Mouse (Mus musculus) heart, postnatal 4 days (tissue): Measurements from ENCODE around the gene Fubp3. TPM values are rescaled to one million over a fixed set of nuclear protein-coding genes. Genes with fewer than 3 reads are reported as not detected.
"Not testable (repeated sequence)": the region's sequence is repeated elsewhere in the genome, so short reads cannot be mapped to it uniquely, and the experiment has no call there.

Source experiments
- DNase-seq: peaks from one replicate; pipeline ENCODE4 v3.0.0; 2021
- total RNA-seq, 2 experiments: library from RNA; stranded (reverse); gene quantifications; 2 replicates each; pipeline ENCODE4 v1.2.3; 2021

Gene Fubp3
- 10 to 100 TPM; 38.0 to 41.5 TPM for total RNA-seq

DNA sequence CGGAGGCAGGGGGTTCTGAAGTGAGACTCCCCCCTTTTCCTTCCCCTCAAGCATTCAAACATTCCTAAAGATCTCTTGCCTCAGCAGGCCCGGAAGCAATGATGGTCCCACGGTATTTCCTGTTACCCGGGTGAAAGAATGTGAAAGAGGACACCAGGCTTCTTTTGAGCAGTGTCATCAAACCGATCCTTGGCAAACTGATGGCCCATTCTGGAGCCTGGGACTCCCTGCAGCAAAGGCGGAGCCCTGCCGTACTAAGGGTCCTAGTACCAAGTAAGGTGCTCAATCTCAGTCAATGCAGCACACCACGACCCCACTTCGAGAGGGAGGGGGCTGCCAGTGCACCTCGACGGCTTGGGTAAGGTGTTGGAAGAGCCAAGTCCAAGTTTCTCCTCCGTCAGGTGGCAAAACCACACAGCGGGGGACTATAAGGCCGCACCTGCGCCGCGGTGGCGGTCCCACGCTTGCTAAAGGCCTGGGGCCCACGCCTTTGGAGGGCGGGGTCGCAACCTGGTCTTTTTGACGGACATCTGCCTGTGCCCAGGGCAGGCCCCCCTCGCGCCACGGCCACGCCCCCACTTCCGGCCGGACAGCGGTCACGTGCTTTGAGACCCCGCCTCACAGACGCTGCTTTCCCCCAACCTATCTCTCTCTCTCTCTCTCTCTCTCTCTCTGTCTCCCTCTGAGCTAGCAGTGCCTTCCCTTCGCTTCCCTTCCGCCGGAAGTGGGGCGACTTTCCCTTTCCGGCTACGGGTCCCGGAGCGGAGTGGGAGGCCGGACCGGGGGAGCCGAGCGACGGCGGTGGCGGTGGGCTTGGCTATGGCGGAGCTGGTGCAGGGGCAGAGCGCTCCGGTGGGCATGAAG, at the start of gene Fubp3:
Fubp3 (plus strand) TSS at position 601 of the 864 bp plus-strand sequence.
- peak; percentile 95 for DNase-seq

DNA sequence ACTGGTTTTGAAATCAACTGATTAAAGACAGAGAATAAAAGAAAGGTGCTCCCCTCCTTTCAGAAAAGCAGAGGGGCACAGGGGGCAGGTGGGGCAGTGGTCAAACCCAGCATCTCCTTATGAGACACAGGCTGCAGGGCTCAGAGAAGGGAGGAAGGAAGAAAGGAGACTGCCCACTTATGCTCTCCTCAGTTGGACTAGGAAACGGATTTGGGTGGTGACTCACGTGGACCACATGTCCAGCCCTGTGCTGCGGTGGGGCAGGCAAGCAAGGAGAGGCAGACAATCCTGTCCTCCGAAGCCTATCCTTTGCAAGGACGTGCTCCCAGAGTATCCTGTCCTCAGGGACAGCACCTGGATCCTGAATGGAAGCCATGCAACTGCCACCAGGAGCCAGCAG, 47.8 kb upstream of the Fubp3 start:
- no peak for DNase-seq

DNA sequence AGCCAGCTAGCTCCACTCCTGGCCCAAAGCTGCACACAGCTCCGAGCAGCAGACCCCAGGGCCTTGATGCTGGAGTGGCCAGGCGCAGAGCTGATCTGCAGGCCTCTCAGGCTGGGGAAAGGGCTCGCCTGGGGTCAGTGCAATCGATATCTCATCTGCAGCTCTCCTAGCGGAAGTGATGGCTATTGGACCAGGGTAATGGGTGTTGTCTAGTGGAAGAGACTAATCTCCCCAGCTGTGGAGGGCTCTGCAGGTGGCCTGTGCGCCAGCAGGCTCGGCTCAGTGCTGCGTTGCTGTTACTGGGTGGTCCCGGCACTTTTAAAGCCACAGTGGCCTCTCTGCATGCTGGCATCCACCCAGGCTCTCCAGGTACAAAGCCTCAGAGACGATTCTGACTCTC, 46.7 kb upstream of the Fubp3 start:
- DNase-seq = no peak

DNA sequence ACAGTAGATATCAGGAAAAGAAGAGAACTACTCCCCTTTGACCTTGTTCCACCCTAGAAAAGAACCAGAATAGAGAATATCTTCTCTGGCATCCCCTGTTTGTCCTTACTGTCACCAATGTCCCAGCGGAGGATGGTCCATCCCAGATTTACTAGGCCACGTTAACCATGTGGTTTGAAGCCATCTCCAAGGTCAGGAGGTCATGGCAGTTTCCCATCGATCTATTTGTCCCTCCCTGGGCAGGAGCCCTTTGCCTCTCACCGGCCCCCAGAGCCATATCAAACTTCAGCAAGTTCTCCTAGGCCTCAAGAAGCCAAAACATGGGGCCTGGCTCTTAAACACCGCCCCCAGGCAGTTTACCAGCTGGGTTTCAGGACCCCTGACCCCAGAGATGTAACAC, 42.2 kb upstream of the Fubp3 start:
- no peak for DNase-seq

DNA sequence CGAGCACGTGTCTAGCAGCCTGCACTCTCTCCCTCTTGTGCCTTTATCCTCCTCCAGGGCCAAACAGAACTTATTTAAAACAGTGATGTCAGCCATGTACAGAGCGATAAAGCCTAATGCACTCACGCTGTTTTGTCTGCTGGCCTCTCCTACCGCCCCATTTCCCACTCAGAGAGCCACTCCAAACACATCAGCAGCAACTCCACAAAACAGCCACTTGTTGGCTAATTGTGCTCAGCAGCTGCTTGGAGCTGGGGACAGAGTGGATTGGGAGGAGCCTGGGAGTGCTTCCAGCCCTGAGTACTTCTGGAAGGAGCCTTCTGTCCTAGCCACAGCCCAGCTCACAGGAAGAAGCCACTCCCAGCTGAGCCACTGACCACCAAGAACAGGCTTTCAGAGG, 35.4 kb upstream of the Fubp3 start:
- DNase-seq = peak; percentile 67

DNA sequence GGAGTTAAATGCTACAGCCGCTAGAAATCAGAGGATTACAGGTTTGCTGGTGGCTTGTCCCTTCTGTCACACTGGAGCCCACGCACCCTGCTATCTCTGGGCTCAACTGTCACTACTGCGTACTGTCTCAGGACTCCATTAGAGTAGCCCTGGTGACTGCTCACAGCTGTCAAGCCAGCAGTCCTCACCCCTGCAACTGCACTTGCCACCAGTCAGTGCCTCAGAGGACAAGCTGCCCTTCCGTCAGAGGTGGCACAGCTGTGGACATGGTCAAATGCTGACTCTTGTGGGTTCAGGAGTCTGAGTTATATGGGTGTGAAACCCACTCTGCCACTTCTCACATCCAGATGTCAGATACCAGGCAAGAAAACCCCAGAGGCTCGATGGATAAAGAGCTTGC, 33.7 kb upstream of the Fubp3 start:
- DNase-seq = no peak

DNA sequence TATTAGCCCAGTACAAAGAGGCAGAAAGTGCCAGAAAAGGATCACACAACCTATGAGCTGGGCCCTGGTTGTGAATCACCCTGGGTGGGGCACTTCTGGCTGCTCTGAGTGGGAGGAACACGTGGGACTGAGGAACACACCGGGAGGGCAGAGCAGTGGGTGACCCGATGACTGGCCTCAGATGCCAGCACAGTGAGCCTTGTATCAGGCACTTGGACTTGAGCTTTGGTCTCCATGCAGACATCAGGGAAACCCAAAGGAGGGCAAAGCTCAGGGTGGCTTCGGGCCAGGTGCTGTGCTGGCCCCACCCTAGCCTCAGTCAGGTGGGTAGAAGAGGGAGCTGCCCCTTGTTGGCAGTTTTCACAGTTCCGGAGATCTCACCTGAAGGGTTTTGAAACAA, 30.9 kb upstream of the Fubp3 start:
- DNase-seq = no peak

DNA sequence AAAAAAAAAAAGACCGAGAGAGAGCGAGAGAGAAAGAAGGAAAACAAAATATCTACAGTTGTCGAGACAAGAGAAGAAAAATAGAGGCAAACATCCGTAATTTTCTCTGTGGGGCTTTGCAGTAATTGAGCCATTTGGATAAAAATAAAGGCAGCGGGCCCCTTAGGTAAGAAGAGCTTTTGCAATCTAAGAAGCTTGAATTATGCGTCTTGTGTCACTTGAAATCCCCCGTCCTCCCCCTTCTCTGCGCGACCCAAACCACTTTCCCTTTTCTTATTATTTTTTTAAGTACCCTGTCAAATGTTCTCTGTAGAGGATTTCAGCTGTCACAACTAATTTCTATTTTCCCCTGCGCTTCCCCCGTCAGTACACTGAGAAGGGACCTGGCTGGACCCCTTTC, 24.7 kb upstream of the Fubp3 start:
- no peak for DNase-seq

DNA sequence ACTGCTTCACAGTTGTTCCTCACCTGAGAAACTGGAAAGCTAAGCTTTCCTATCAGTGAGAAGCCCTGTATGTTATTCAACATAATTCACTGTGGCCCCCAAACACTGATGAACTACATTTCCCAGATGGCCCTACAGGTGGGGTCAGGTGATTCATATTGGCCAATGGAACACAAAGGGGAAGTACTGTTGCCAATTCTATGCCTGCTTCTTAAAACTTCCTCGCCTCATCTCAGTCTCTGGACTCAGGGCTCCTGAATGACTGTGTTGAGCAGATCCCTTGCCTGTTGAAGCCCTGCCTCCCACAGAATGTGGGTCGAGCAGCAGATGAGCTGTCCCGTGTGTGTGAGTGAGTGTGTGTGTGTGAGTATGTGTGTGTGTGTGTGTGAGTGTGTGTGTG, 21.9 kb upstream of the Fubp3 start:
- DNase-seq = no peak

DNA sequence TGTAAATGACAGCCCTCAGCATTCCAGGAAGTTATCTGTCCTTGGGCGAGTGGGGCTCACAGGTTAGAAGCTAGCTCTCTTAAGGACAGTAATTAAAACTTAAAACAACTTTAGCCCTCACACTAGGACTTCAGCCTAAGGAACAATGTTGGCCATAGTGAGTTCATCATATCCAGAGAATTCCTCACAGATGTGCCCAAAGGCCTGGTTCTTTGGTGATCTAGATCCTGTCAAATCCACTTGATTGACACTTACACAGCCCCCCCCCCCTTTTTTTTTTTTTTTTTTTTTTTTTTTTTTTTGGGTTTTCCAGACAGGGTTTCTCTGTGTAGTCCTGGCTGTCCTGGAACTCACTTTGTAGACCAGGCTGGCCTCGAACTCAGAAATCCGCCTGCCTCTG, 21.1 kb upstream of the Fubp3 start:
- DNase-seq = not testable (repeated sequence)

DNA sequence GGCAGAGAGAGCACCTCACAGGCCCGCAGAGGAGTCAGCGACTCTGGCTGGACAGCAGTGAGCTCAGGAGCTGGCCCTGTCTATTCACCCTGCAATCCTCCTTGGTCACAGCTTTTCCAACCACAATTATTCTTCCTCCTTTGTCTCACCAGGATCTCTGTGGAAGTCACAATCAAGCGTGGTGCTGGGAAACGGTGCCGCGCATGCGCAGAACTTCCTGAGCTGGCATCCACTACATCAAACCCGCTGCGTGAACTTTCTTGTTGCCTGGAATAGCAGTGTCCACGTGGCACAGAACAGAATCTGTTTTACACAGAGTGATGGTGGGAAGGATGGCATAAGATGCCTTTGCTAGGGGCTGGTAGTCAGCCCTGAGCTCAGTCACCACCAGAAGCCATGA, 20.5 kb upstream of the Fubp3 start:
- no peak for DNase-seq

DNA sequence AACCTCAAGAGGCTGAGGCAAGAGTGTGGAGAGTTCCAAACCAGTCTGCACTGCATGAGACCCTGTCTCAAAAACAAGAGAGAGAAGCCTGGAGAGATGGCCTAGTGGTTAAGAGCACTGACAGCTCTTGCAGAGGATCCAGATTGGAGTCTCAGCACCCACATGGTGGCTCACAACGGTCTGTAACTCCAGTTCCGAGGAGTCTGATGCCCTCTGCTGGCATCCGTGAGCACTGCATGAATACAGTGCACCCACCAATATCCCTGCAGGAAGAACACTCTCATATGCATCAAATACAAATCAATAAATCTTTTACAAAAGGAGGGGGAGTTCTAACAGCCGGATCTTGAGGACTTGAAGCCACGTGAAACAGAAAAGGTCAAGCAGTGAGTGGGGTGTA, 17.8 kb upstream of the Fubp3 start:
- DNase-seq = no peak

DNA sequence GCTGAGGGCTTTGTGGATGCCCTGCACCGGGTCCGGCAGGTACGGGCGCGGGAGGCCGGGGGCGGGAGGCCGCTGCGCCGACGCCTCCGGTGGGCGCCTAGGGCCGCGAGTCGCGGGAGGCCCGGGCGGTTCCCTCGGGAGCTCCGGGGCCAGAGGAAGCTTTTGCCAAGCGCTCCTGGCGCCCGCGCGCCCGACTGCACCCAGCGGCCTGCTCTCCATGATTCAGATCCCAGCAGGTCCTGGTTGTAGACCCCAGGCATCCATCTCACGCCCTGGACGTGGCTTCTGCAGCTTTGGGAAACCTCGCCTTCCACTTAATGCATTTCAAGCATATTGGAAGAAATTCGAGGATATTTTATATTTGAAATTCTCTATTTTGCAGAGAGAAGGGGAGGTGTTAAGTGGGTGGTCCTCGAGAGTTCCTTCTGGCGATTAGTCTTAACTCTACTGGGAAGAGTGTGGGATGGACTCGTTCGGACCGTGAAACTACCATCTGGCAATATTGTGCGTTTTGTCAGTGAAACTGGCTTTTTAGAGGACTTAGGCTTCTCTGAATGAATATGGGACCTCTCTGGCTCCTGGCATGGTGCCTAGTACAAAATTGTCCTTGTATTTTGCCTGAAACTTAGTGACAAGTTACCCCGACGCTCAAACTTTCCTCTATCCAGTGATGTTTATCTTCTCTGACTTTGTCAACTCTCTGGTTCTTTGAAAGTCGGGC, 624 bp downstream of the Fubp3 start:
- DNase-seq = peak; percentile 13

DNA sequence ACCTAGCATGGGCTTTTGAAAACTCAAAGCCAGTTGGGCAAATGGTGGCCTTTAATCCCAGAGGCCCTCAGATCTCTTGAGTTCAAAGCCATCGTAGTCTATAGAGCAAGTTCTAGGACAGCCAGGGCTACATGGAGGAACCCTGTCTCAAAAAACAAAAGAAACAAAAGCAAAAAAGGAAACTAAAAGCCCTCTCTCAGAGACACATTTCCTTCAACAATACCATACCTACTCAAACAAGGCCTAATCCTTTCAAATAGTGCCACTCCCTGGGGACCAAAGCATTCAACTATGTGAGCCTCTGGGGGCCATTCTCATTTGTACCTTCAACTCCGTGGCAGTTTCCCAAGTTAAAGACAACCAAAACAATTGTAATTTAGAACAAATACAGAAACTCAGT, 9.2 kb downstream of the Fubp3 start:
- DNase-seq = no peak

DNA sequence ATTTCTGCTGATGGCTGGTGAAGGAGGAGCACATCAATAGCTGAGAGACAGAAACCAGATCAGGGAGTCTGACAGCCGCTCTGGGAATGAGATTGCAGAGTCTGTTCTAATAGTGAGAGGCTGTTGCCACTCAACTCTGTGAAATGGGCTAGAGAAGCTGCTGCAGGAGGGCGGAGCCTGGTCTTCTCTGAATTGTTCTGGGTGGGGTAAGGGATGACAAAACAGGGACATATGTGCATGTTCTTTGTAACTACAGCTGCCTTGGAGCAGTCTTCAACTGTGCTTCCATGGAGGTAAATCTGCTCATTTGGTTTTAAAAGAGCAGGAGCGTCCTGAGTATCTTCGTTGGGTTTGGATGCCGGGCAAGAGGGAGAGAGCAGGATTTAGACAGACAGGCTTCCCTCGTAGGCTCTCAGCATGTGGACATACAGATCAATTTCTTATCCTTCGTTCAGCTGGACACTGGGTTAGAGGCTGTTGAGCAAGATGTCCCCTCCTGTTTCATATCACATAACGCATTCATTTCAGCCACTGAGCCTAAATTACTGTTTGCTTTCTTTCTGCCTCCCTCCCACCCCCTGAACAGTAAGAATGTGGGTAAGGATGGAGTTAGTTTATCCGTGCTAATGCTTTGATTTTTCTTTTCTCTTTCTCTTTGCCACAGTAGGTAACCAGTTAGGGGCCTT, 19.5 kb downstream of the Fubp3 start:
- DNase-seq = no peak

DNA sequence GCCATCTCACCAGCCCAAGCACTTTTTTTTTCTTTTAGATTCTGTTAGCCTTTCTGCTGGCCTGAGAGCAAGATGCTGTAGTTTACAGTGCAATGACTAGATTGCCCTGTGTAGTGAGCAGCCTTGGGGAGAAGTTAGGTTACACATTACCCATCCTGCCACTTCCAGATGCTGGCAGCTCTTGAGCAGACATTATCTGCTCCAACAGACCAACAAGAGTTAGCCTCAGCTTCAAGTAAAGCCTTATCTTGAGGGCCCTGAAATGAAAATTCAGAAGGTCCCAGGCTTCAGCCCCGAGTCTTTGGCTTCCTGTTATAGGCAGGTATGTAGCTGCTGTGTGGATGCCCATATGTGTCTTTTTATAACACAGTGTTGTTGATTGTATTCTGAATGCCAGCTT, 35.1 kb downstream of the Fubp3 start:
- DNase-seq = no peak

DNA sequence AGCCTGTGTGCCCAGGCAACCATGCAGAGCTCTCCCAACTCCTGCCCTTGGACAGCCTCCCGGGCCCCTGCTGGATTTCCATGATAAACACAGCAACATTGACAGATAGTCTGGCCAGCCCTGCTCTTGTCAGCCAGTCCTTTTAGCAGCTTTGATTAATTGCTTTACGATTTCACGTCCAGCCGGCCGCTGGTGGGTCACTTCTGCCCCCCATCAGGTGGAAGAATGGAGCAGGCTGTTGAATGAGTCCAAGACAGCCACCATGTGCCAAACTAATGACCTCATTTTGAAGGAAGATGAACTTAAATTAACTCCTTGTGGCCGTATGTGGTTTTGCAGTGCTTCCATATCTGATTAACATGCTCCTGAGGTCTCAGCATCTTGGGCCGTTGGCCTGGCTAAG, 37.4 kb downstream of the Fubp3 start:
- DNase-seq = peak; percentile 16

DNA sequence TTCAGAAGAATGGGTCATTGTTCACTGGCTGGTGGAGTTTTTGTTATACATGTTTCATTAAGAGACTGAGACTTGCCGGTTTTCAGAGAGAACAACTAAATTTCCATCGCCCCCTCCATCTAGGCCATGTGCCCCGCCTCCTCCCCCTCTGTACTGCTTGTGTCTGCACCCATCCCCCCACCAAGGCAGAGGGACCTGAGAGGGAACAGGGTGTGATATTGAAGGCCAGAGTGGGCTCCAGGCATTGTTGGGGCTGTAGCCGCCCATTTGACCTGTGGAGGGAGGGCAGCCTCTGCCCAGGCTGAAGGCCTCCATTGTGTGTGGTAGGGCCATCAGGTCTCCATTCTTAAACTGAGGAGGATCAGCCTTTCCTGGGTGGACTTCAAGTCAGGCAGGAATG, 38.5 kb downstream of the Fubp3 start:
- no peak for DNase-seq

DNA sequence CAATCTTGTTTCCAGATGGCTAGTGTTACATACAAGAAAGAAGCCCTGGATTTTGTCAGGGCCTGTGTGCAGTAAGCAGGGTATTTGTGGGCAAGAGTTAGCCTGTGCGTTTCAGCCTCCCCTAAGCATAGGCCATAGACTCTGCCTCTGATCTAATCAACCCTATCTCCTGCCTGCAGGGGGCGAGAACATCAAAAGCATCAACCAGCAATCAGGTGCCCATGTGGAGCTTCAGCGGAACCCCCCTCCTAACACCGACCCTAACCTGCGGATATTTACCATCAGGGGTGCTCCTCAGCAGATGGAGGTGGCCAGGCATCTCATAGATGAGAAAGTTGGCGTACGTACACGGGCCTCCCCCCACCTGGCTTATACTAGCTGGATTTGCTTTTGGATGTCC, 38.9 kb downstream of the Fubp3 start:
- DNase-seq = no peak

DNA sequence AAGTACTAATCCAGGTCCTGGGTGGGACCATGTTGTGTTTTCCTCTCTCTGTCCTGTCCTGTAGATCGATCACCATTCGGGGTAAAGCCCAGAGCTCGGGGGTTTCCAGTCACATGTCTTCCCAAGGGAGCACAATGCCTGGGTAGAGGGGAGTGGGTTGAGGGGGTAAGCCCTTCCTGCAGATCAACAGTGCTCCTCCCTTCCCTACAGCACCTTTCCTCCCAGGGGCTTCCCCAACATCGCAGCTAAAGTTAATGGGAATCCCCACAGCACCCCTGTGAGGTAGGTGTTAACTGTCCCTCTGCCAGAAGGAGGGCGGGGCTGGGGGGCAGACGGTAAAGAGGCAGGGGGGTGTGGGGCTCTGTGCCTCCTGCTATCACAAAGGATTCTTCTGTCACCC, 40.2 kb downstream of the Fubp3 start:
- DNase-seq = no peak

DNA sequence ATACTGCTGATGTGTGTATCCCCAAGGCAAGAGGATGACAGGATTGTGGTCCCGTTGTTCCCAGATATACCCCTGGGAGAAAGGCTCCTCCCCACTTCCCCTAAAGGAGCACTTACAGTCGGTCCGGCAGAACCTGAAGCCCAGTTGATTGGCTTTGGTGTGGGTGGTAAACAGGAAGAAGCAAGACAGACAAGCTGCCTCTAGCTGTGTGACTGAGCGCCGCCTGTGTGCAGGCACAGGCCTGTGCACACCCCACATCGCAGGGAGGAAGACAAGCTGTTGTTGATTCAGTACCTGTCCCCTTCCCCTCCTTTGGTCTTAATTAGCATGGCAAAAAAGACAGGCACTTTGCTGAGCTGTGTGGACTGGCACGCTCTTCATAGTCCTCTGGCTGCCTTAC, 41.3 kb downstream of the Fubp3 start:
- DNase-seq = no peak

DNA sequence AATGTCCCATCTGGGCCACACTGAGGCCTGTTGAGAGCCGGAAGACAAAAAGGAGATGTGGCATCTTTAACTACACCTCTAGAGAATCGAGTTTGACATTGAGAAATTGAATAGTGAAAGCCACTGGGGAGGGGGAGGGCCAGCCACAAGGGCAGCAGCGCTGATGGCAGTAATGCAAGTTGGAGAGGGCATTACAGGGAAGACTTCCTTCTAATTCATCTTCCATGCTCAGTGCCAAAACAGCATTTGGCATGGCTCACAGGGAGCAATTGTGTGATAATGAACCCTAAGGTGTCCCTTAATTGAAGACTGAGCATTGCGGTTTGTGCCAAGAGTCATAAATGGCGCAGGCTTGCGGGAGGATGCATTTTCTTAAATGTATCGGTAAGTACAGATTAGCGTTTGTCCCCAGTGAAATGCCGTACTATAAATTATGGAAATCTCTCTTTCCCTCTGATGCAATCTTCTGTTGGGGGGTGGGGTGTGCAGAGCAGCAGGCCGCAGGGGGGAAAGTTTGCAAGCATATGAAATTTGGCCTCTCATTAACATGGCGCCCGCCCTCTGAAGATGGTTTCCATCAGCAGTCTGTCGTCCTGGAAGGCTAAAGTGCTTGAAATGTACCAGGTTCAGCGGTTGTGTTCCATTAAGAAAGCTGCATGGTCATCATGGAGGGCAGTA, 46.2 kb downstream of the Fubp3 start:
- DNase-seq = no peak

DNA sequence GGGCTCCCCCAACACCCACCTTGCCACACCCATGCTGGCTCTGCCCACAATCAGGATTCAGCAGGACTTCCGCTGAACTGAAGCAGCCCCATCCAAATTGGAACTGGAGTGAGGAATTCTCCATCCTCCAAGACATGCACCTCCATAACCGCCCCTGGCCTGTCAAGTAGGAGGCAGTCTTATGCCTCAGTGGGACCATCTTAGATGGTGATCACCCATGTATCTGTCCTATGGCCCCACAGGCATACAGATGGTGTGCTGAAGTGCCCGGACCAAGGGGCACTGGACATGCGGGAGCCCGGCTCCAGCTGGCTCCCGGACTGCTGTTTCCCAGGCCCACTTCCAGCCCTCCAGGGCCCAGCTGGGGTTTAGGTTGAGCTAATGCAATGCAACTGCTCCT, 46.8 kb downstream of the Fubp3 start:
- no peak for DNase-seq
